Mouse (Mus musculus) midbrain, postnatal 0 days (tissue): ENCODE measurements around the gene Bcam. TPM values are rescaled to one million over a fixed set of nuclear protein-coding genes. Genes with fewer than 3 reads are reported as not detected.
A peak's percentile ranks its signal among the peaks of the same experiment; 100 is the strongest.

ENCODE experiments used
- ATAC-seq: fragments of 200-750 bp; cut with Nextera tagmentation; 2 replicates; pipeline ENCODE4 v1.8.0; 2017; ENCODE audit warnings: moderate number of reproducible peaks, mild to moderate bottlenecking, moderate TSS enrichment, moderate library complexity; ENCODE audit not compliant: low FRiP score
- DNase-seq: peaks from one replicate; pipeline ENCODE4 v3.0.0-alpha.2; 2015; ENCODE audit warnings: low spot score
- H3K27ac ChIP-seq: fragments of 300-500 bp; sonication (generic); 2 replicates; pipeline ENCODE4 v1.5.1; 2014; ENCODE audit warnings: low read depth, mild to moderate bottlenecking, low read length, mixed read lengths
- H3K27me3 ChIP-seq: fragments of 300-500 bp; sonication (generic); 2 replicates; pipeline ENCODE4 v1.6.1; 2014; ENCODE audit warnings: low read length, control low read depth, mixed read lengths; ENCODE audit not compliant: insufficient read depth
- H3K36me3 ChIP-seq: fragments of 300-500 bp; sonication (generic); 2 replicates; pipeline ENCODE4 v1.6.1; 2014; ENCODE audit warnings: low read length, control low read depth, mixed read lengths; ENCODE audit not compliant: insufficient read depth
- H3K4me1 ChIP-seq: fragments of 300-500 bp; sonication (generic); 2 replicates; pipeline ENCODE4 v1.6.1; 2014; ENCODE audit warnings: mild to moderate bottlenecking, control low read depth, antibody characterized with exemption, low read length, mixed read lengths; ENCODE audit not compliant: insufficient read depth
- H3K4me2 ChIP-seq: fragments of 300-500 bp; sonication (generic); 2 replicates; pipeline ENCODE4 v1.6.1; 2014; ENCODE audit warnings: low read depth, mild to moderate bottlenecking, low read length, mixed read lengths; ENCODE audit not compliant: poor library complexity, severe bottlenecking
- H3K4me3 ChIP-seq: fragments of 300-500 bp; sonication (generic); 2 replicates; pipeline ENCODE4 v1.5.1; 2014; ENCODE audit warnings: low read depth, mild to moderate bottlenecking, low read length, moderate library complexity
- H3K9ac ChIP-seq: fragments of 300-500 bp; sonication (generic); replicated peaks from 2 replicates; pipeline ENCODE4 v1.6.1; 2014; ENCODE audit warnings: mild to moderate bottlenecking, low read length, moderate library complexity, mixed read lengths; ENCODE audit not compliant: poor library complexity, severe bottlenecking
- H3K9me3 ChIP-seq: fragments of 300-500 bp; sonication (generic); 2 replicates; pipeline ENCODE4 v1.6.1; 2016; ENCODE audit warnings: low read length, control low read depth
- CTCF ChIP-seq: IDR thresholded peaks from 2 replicates; pipeline ENCODE4 v1.5.1; 2016; ENCODE audit warnings: antibody characterized with exemption, mild to moderate bottlenecking
- WGBS: fragments of 180-500 bp; shearing (Covaris S2); extraction: QIAGEN DNeasy Blood & Tissue Kit; methylation state at CpG from one replicate; pipeline ENCODE4 v1.1.7; 2014; 5-methylcytosine and 5-hydroxymethylcytosine counted together
- polyA plus RNA-seq: library from polyadenylated mRNA; unstranded; fragments of >200 nt; fragmentation: Nextera tagmentation; extraction: Ambion mirVana; gene quantifications from 2 replicates; pipeline ENCODE4 v1.2.1, GENCODE M21; 2015
- total RNA-seq: library from RNA; depleted of rRNA; stranded (reverse); fragments of >200 nt; gene quantifications from 2 replicates; pipeline ENCODE4 v1.2.3, GENCODE M21; 2014

Bcam gene
- total and polyA plus RNA-seq, 2 experiments from 2014 or later: 18.7 to 33.5 TPM

DNA sequence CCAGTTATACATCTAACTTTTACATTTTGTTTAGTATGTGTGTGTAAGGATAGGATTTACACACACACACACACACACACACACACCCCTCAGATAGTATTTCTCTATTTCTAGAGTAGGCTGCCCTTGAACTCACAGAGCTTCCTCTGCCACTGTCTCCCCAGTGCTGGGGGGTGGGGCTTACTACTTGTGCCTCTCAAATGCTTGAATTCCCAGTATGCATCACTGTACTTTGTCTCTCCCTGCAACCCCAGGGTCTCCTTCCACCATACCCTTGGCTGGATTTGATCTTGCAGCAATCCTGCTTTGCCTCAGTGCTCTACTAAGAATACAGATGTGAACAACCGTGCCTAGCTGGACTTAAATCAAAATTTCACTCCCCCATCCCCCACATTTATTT is 16.8 kb downstream of the Bcam start:
- DNase-seq: no peak
- Histone ChIP-seq H3K27ac (no peak overlapping the region), H3K4me1 (peaks cover 6% of the 10 kb centered on the region; the same call in 1 of the 2 replicates), H3K9me3 (no peaks in the 10 kb centered on the region), H3K27me3 (no peaks in the 10 kb centered on the region), H3K36me3 (no peaks in the 10 kb centered on the region), H3K4me3 (no peak overlapping the region), H3K4me2 (no peak overlapping the region), H3K9ac (no peak overlapping the region)
- ATAC-seq: no peak
- TF ChIP-seq CTCF: no peak
- WGBS: 87% methylated on average over 1 of the region's 1 CpGs

DNA sequence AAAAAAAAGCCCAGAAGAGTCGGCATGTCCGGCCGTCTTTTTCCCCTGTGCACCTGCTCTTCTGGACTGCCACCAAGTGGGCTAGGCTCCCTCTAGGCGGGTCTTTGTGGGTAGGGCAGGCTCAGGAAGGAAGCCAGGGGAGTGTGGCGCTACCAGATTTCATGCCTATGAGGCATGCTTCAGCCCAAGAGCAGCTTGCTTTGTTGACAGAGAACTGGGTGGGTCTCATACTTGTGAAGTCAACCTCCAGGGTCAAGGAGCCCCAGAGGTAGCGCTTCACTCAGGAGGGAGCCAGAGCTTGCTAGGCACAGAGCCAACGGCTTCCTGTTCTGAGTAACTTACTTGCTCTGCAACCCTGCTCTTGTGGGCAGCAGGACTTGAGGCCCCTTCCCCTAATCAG is 17.2 kb downstream of the Bcam start:
- WGBS: 82% methylated on average over 7 of the region's 7 CpGs
- Histone ChIP-seq H3K36me3 (no peaks in the 10 kb centered on the region), H3K4me1 (peaks cover 6% of the 10 kb centered on the region; the same call in 1 of the 2 replicates), H3K4me2 (no peak overlapping the region), H3K9ac (no peak overlapping the region), H3K4me3 (no peak overlapping the region), H3K9me3 (no peaks in the 10 kb centered on the region), H3K27me3 (no peaks in the 10 kb centered on the region), H3K27ac (no peak overlapping the region)
- ATAC-seq: no peak
- no peak for DNase-seq
- no peak for TF ChIP-seq CTCF

DNA sequence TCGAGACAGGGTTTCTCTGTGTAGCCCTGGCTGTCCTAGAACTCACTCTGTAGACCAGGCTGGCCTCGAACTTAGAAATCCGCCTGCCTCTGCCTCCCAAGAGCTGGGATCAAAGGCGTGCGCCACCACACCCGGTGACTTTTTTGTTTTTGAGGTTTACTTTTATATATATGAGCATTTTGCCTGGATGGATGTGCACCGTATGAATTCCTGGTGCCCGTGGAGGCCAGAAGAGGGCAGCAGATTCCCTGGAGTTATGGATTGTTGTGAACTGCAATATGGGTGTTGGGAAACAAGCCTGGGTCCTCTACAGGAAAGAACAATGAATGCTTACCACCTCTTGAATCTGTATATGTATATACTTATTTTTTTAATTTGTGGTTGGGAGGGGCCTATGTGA is 18.2 kb downstream of the Bcam start:
- no peak overlapping the region for H3K9ac ChIP-seq
- peak; percentile 56 for TF ChIP-seq CTCF
- H3K27me3 ChIP-seq: no peaks in the 10 kb centered on the region
- 71% methylated on average over 8 of the region's 8 CpGs for WGBS
- no peak overlapping the region for H3K4me3 ChIP-seq
- ATAC-seq: no peak
- no peak for DNase-seq
- H3K4me1 ChIP-seq: peaks cover 11% of the 10 kb centered on the region
- H3K9me3 ChIP-seq: no peaks in the 10 kb centered on the region
- no peak overlapping the region for H3K4me2 ChIP-seq
- no peak overlapping the region for H3K27ac ChIP-seq
- no peaks in the 10 kb centered on the region for H3K36me3 ChIP-seq

GRCm38 (mm10) chr7:19751070-19751383 is 19.8 kb downstream of the Bcam start:
- TF ChIP-seq CTCF: no peak
- Histone ChIP-seq H3K27me3 (no peaks in the 10 kb centered on the region), H3K9me3 (no peaks in the 10 kb centered on the region), H3K36me3 (no peaks in the 10 kb centered on the region), H3K9ac (no peak overlapping the region), H3K4me2 (no peak overlapping the region), H3K4me3 (no peak overlapping the region), H3K27ac (no peak overlapping the region), H3K4me1 (peaks cover 21% of the 10 kb centered on the region)
- 61% methylated on average over 4 of the region's 4 CpGs for WGBS
- ATAC-seq: no peak
- no peak for DNase-seq

DNA sequence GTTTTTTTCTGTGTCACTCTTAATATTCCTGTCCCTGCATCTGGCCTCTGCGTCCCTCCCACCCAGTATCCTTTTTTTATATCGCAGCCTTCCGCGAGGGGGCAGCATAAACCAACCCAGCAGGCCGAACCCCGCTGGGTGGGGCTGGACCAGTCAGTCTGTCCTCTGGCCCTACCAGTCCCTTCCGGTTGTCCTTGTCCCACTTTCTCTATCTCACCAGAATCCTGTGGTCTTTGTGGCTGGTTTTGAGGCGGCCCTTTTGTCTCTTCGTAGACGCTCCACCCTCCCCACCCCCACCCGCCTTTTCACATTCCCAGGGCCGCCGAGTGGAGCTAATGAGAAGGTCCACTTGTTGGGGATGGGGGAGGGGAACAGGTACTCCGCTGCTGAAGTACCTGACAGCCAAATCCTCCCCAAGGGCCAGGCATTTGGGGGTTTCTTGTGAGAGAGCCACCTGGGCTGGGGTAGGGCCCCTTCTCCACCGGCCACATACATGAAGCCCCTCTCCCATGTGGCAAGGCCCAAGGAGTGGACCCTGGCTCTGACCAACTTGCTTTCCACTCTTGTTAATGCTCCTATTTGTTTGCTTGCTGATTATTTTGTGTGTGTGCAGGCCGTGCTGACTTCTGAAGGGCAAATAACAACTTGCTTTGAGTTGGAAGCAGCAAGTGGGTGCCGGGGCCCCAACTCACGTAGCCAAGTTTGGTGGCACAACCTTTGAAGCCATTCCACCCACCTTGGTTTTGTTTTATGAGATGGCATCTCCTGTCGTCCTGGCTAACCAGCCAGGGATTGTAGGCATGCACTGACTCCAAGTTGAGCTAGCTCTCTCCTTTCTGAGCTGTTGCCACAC is 20.4 kb downstream of the Bcam start, which contains the start of gene Nectin2:
Gene Nectin2, minus strand, starts transcription at position 267 of the 853 bp plus-strand sequence.
- Histone ChIP-seq H3K4me2 (peak within 1 kb of the TSS; percentile 92), H3K9me3 (no peaks in the 10 kb centered on the region), H3K4me3 (peak within 1 kb of the TSS; percentile 83), H3K9ac (peak within 1 kb of the TSS; percentile 93), H3K27ac (peak within 1 kb of the TSS; percentile 79), H3K4me1 (peaks cover 21% of the 10 kb centered on the region), H3K36me3 (no peaks in the 10 kb centered on the region), H3K27me3 (no peaks in the 10 kb centered on the region)
- peak; percentile 86 for TF ChIP-seq CTCF
- ATAC-seq (peak; percentile 73), DNase-seq (peak; percentile 88)
- 17% methylated on average over 19 of the region's 19 CpGs for WGBS

DNA sequence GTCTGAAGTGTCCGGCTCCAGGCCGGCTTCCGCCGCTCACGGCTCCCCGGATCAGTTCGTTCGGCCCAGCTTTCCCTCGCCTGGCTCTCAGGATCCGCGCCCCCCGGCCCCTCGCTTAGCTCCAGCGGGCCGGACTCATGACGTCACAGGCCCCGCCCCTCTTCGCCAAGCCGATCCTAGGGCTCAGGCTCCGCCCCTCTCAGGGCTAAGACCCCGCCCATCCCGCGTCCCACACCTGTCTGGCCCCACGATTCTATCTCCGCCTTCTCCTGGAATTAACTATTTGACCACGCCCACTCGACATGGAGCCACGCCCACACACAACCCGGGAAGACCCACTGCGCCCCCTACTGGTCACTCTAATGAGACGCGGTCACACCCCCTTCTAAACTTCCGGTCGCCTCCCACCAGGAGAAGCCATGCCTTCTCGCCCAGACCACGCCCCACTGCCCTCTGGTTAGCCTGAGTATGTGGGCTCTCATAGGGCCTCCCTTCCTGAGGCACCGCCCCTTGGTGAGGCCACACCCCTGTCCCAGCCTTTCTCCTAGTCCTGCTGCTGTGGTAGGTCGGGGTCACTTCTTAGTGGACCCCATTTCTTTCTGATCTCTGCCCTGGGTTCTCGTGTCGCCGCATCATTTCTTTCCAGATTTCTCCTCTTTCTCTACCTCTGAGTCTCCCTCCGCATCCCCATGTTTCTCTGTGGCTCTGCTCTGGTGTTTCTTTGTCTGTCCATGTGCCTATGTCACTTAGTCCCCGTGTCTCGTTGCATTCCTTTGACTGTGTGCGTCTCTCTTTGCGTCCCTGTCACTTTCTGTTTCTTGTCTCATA is 21.2 kb downstream of the Bcam start:
- H3K36me3 ChIP-seq: no peaks in the 10 kb centered on the region
- peak overlapping the region; percentile 79 for H3K27ac ChIP-seq
- no peaks in the 10 kb centered on the region for H3K27me3 ChIP-seq
- WGBS: 2% methylated on average over 31 of the region's 46 CpGs
- peak overlapping the region; percentile 92 for H3K4me2 ChIP-seq
- H3K4me3 ChIP-seq: peak overlapping the region; percentile 83
- peak; percentile 97 for DNase-seq
- no peaks in the 10 kb centered on the region for H3K9me3 ChIP-seq
- peaks cover 21% of the 10 kb centered on the region for H3K4me1 ChIP-seq
- H3K9ac ChIP-seq: peak overlapping the region; percentile 93
- TF ChIP-seq CTCF: peak; percentile 84
- peak; percentile 92 for ATAC-seq
